In the genomic region with DNA sequence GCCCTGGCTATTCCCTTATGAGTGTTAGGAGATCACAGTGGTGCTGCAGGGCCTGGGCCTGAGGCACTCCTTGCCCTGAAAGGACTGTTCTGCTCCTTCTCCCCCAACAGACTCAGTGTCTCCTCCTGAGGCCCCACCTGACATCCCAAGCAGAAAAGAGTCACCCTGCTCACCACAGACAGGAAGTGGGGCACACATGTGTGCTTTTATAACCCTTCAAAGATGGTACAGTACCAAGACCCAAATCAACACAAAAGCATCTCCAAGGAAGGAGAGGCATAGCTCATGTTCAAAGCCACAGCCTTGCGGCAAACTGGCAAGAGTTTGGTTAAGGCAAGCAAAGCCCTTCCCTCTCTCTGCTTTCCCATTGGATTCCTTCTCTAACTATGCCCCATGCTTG, we compare ENCODE assay signal across 17 mouse cellular contexts. TPM values are rescaled to one million over a fixed set of nuclear protein-coding genes. Genes with fewer than 3 reads are reported as not detected.
"Had no signal": no experiment of that assay in that cellular context is flagged by ENCODE, and none has a peak within 500 bp of the region (broad histone marks: within the 10 kb centered on the region; RNA-seq: fewer than 3 reads in every experiment).

No protein-coding gene starts in this region.

- DNase-seq: kidney, adult 2 months; kidney, postnatal 10 days; kidney, postnatal 36 days; layer of hippocampus, postnatal 36 days; liver, embryonic 13.5 days; lung, adult 2 months; lung, postnatal 14 days; lung, postnatal 4 days; retina, postnatal 1 day; right cerebral cortex, postnatal 4 days had no signal

- H3K9me3 ChIP-seq: liver, embryonic 13.5 days; midbrain, embryonic 13.5 days; neural tube, embryonic 13.5 days had no signal

- H3K27ac ChIP-seq: left cerebral cortex, adult 2 months; liver, embryonic 13.5 days; midbrain, embryonic 13.5 days; neural tube, embryonic 13.5 days; stomach, postnatal 0 days had no signal

- H3K4me3 ChIP-seq: left cerebral cortex, adult 2 months; liver, embryonic 13.5 days; midbrain, embryonic 13.5 days; myocyte; neural tube, embryonic 13.5 days had no signal

- H3K4me1 ChIP-seq: liver, embryonic 13.5 days; midbrain, embryonic 13.5 days had no signal

- ATAC-seq: intestine, postnatal 0 days; midbrain, embryonic 13.5 days; midbrain, embryonic 16.5 days had no signal

- H3K27me3 ChIP-seq: liver, embryonic 13.5 days; midbrain, embryonic 13.5 days; neural tube, embryonic 13.5 days had no signal

- H3K36me3 ChIP-seq: liver, embryonic 13.5 days had no signal

- H3K4me2 ChIP-seq: liver, embryonic 13.5 days; midbrain, embryonic 13.5 days; neural tube, embryonic 13.5 days had no signal

- H3K9ac ChIP-seq: liver, embryonic 13.5 days; midbrain, embryonic 13.5 days; neural tube, embryonic 13.5 days had no signal

RNA-seq across cellular contexts. Expression of a gene that starts 57.6 kb away (rescaled TPM):
- polyA plus RNA-seq: myocyte had no signal
